Mouse (Mus musculus): ENCODE measurements around the gene Chic1.

Chic1 gene

DNA sequence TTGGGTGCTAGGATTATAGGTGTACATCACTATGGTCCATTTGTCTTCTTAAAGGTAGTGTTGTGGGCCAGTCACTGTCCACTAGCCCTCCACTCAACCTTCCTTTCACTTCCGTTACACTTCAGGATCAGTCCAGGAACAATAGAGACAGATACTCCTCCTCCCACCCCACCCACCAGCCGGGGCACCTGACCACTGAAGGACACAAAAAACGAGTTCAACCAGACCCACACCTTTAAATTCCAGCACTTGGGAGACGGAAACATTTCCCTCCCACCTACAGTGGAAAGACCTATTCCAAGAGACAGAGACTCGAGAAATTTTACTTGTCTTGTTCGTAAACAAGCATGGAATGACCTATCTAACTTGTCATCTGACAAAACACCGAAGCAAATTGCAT, 76.0 kb downstream of the Chic1 start:
- DNase-seq (ENCODE audit: low spot score): no peak

DNA sequence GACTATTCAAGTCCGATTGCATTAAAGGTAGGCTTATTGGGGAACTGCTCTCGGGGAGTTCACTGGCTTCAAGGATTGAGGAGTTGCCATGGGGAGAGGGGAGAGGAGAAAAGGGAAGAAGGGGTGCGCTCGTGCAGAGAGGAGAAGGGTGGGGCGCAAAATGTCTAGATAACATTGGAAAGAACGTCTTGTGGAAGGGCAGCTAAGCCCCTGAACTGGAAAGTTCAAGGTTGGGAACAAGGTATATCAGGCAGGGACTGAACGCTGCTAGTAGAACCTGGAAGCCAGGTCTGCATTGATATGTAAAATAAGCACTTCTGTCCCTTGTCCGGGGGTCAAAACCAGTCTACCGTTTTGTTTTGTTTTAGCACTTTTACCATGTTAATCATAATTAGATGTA, 81.7 kb downstream of the Chic1 start:
- DNase-seq (ENCODE audit: low spot score): no peak

DNA sequence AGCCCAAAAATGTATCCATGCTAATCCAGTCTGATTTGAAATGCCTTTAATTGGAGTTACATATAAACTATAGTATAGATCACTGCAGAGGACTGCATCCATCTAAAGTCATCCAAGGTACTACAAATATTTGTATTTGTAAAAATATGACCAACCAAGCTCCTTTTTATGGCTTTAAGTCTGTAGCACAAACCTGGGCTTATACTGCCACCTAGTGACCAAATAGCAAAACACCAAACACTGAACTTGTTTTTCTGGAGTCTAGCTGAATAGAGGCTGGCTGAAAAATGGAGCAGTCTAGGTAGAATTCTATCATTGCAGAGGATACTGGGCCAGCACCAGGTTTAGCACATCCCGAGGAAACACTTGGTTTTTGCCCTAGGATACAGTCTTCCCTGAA, 84.5 kb downstream of the Chic1 start:
- DNase-seq (ENCODE audit: low spot score): no peak

DNA sequence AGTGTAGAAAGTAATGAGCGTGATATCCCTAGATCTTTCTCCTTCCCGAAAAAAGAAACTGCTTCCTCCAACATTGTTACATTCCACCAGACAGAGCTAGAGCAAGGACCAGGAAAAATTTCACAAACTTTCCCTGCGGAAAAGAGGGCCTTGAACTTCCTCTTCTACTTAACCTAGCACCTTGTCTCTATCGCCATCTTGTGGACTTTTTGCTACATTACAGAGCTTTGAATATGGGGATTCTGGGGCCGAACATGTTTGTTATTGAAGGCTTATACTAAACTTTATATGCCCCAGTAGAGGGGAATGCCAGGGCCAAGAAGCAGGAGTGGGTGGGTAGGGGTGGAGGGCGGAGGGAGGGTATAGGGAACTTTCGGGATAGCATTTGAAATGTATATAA, 87.5 kb downstream of the Chic1 start:
- no peak for DNase-seq (ENCODE audit: low spot score)
